Mouse (Mus musculus): ENCODE measurements around the gene Tmem179.

Gene Tmem179

DNA sequence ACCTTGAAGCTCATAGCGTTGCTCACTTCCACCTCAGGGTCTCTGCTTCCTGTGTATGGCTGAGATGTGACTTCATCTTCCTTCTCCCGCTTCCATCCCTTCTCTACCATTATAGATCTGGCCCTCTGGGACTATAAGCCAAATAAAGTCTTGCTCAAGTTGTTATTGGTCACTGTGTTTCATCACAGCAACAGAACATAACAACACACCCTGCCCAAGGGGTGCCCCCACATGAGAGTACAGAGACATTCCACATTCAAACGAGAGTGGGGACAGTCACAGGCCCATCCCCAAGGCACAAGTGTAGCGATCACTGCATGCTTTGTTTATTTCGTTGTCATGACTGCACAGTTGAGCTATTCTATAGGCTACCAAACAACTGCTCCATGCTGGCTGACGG is 20.7 kb upstream of the Tmem179 start:
- DNase-seq = no peak

DNA sequence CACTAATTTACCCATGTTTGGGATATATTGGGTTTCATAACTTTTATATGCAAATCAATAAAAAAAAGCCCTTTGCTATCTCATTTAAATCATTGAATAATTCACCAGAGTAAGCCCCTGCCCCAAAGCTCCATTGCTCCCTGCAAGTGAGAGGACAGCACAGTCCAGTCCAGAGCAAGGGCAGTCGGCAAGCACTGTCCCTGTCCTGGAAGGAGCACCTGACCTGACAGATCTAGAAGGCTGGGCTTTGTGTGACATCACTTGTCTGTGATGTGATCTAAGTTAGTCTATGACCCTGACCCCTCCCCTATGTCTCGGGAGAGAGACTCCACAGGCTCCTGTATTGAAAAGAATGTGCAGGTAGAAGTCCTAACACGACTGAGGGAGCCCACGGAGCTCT is 17.2 kb upstream of the Tmem179 start:
- DNase-seq = no peak

DNA sequence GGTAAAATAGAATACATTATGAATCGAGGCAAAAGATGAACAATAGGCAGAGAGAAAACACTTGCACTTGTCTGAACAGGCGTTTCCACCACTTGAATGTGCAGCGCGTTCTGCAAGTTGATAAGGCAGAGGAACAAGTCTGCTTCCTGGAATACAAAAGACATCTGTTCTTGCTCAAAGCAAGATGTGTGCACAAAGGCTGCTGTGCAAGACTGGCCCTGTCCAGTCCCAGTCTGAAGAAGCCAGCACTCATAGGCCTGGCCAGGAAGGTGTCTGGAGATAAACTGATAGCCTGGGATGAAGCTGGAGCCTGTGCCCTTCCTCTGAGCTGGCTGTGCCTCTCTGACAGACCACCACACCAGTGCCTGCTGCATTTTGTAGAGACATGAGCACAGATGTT is 1.6 kb upstream of the Tmem179 start:
- DNase-seq = no peak

DNA sequence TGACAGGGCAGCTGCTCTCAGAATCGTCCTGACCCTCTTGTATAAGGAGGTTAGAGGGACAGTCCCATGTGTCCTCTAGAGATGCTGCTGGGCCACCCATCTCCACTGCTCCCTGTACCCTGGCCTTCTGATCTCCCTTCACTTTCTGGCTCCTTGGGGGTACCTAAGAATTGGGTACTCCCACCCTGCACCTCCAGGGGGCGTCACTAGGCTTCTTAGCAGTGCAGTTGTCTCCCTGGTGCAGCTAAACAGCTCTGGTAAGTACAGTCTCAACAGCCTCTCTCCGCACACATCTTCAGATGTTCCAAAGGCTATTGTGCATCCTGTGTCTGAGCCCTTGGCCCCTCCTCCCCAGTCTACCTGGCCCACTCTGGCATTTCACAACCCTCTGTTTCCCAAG is 1.6 kb downstream of the Tmem179 start:
- no peak for DNase-seq

DNA sequence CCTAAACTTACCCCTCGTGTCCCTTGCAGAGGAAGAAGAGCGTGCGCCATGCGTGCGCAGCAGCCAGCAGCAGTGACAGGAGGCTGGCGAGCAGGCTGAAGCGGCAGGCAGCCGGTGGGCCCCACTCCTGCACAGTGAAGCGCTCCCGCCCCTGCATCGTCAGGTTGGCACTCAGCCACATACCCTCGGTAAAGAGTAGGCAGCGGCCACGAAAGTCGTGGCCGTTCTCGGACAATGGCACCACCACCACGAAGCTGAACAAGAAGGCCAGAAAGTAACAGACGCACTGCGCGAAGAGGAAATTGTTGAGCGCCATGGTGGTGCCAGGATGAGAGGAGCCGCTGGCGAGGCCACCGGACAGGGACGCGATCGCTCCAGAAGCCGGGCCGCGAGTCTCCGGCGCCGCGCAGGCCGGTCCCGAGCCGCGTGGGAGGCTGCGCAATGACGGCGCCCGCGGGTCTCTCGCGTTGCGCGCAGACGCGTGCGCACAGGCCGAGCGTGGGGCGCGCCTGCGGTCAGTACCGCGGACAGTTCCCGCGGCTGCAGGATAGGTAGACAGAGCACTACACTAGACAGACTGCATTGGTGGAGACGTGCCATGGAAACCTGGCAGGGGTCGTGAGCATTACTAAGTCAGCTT is 5.7 kb downstream of the Tmem179 start:
- DNase-seq = peak; percentile 43

DNA sequence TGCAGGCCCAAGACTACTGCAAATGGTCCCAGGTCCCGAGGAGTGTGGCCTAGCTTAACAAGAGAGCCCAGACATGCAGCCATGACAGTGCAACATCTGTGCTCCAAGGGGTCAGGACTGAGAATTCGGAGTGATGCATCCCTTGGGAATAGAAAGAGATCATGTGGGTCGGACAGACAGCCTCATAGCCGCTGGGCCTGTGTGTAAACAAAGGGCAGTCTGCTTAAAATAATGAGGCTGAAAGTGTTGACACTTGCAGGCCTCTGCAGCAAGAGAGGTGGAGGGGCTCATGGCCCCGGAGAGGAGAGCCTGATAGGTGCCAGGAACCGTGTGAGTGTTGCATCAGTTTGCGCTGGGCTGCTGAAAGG is 6.2 kb downstream of the Tmem179 start:
- DNase-seq = no peak

DNA sequence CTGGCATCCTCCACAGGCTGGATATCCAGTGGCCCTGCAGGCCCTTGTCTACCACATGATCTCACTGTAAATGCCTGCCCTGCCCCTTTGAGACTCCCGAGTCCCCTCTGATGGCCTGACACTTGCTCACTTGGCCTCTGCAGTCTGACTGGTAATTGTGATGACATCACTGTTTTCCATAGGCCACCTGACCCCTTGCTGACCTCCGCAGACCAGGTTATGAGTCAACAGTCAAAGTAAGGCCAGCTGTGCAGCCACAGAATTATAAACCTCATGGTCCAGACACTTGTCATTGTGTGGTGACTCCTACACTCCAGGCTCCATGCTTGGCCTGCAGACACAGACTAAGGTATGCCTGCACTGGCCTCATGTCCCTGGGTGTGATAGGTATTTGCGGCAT is 8.6 kb downstream of the Tmem179 start:
- DNase-seq = no peak

DNA sequence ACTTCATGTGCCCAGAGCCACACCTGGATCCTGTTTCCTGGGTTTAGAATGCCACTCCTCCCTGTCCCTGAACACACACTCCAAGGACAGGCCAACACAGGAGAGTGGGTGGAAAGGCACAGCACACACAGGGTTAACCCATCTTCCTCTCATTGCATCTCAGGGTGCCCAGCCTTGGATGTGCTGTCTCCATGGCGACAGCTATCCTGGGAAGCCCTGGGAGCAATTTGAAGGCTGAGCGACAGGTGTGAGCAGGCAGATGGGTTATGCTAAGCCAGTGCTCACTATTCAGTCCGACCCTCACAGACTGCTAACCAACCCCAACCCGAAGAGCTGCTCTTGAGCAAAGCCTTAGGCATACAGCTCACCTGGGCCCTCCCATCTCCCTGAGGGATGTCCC is 9.3 kb downstream of the Tmem179 start:
- no peak for DNase-seq

DNA sequence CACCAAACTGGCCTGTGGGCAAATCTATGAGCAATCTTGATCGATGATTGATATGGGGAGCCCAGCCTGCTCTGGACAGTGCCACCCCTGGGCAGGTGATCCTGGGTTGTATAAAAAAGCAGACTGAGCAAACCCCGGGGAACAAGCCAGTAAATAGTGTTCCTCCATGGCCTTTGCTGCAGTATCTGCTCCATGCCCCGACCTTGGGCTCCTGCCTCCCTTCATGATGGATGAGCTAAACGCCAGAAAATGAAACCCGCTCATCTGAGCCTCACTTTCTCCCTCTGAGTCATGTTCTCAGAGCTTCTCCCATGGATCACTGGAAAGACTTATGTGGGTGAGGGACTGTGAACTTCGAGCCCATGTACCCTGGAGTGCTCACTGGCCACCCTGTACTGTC is 10.3 kb downstream of the Tmem179 start:
- no peak for DNase-seq

DNA sequence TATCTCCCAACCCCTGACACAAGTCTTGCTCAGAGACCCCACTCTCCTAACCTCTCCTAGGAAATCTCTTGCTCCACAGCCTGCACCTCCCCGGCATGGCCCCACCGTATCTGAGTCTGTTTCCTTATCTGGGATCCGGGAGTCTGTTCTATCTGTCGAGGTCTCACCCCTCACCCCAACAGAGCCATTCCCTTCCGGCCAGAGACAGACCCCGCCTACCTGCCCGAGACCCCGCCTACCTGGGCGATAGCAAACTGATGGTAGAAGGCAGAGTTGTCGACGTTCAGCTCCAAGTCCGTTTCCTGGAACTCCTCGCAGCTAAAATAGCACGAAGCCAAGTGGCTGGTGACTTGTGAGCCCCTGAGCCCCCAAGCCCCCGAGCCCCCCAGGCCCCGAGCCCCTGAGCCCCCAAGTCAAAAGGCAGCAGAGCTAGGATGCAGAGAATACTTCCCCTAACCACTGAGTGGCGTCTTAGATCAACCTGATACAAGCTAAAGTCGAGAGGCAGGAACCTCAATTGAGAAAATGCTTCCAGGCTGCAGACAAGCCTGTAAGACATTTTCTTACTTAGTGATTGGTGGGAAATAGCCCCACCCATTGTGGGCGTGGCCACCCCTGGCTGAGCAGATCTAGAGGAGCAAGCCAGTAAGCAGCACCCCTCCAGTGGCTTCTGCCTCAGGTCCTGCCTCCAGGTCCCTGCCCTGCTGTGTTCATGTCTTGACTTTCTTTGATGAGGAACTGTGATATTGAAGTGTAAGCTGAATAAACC is 13.4 kb downstream of the Tmem179 start:
- no peak for DNase-seq

DNA sequence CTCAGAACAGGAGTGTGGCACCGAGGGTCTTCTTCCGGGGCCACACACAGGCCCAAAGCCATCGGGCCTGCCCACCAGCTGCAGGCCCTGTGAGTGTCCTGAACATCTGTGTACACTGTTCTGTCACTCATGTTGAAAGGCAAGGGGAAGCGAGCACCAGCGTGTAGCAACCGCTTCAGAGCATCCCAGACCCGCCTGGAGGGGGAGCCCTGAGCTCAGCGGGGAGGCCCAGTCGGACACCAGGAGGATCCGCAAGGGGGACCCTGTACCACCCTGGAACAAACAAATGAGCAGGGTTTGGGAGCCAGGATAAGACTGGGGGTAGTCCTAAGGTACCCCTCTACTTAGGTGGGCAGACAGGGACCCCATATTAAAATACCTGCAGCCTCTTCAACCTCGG is 17.9 kb downstream of the Tmem179 start:
- peak in 1 of 2 experiments; percentile 33 for DNase-seq

DNA sequence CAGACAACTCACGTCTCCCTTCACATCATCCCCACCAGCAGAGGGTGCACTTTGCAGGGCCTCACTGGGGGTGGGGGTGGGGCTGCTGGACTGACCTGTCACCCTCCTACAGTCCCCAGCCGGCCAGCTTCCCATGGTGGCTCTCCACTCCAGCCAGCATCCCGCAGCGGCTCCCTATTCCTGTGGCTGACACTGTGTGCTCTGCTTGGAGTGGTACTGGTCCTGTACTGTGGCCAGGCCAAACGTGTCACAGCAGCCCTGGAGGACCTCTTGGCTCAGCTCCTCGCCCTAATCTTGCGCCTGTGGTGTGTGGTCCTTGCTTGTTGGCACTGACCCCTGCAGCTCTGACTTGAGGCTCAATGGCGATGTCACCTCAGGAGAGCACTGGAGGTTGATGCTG is 18.8 kb downstream of the Tmem179 start:
- no peak for DNase-seq

DNA sequence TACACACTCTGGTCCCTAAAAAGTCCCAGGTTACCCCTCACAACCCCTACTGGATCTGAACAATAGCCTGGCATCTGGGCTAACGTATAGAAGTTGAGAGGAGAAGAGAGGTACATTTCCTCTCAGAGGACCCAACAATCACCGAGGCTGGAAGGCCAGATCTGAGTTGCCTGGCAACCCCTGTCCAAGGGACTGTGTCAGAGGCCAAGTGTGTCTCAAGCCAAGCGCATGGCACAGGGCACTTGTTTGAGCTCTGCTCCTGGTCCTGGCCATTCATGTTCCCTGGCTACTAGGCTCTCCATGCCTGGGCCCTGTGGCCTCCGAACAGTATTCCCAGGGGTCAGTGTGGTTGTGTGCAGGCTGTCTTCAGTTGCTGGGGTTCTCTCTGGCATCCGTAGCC is 20.4 kb downstream of the Tmem179 start:
- no peak for DNase-seq

DNA sequence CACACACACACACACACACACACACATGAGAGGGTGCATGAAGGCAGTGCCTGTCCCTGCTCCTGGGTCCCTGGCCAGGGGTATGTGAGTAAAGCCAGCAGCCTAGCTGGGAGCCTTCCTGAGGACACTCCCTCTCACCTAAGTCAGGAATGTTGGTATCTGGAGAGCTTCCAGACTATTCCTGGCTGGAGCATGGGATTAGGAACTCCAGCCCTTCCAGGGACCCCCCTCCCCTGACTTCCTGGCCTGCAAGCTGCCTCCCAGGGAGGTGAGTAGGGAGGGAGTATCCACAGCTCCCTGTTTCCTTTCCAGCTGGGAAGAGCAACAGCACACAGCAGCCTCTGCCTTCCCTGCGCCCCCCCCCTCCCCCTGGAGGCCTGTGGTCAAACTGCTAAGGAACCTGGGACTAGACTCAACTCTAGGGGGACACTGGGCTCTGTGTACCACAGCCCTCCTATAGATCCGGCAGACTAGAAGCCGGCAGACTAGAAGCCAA is 26.1 kb downstream of the Tmem179 start:
- DNase-seq = peak; percentile 63 to 82

DNA sequence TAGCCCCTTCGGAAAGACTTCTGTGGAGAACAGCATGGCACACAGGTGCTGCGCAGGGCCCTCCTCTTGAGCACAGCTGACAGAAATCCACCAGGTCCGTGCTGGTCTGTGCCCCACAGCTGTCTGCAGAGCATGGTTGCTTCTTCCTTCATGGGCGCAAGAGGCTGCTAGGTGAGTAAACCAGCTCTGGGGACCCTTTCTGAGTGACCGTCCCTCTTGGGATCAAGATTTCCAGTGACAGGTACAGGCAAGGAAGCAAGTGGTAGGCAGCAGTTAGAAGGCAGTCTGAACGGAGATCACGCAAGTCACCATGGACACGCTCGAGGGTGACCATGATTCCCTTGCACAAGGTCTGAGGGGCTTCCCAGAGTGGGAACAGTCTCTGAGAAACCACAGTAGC is 27.0 kb downstream of the Tmem179 start:
- no peak for DNase-seq

DNA sequence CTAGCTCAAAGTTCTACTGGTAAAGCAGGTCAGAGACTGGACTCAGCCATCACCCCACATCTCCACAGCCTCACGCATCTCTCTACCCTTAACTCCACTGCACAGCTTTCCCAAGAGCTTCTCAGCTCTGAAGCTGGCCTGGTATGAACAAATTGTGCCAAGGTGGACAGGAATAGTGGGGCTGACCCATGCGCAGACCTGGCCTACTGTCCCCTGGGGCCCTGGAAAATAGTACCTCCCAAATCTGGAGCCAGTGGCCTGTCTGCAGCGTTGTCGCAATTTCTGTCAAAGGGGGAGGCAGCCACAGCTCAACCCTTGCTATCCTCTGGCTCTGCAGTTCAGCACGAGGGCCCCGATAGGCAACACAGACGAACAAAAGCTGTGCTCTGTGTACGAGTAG is 27.4 kb downstream of the Tmem179 start, which contains the start of gene A530016L24Rik:
Gene A530016L24Rik, plus strand, starts transcription at position 315 of the 400 bp plus-strand sequence.
- DNase-seq = no peak

DNA sequence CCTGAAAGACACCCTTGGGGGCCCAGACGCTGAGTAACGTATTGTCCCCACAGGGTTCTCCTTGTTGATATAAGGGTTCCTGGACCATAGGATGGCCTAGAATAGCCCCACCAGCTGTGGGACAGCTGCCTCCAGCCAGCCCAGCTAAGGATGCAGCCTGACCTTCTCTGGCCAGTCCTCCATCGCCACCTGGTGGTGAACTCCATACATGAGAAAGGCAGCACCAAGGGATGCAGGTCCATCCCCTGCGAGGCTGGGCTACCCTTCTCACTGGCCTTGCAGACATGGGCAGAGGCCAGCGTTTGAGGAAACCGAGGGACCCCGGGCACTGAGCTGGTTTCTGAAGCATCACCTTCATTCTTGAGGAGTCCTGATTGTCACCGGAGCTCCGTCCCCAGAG is 42.8 kb downstream of the Tmem179 start:
- peak; percentile 82 to 88 for DNase-seq

DNA sequence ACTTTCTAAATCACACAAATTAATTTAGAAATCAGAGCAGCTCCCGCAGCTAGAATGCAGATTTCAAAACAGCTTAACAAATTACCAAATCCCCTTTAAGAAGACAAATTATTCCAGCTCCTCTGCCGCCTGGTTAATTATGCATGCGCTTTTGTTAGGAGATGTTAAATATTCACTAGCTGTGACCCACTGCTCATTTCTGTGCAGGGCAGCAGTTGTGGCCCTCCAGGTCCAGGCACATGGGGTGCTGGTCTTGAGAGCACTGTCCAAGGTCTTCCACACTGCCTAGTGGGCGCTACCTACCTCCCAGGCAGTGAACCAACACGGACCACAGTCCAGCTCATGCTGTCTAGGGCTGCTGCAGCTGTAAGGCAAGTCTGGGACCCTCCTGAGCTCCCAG is 46.3 kb downstream of the Tmem179 start:
- DNase-seq = no peak

DNA sequence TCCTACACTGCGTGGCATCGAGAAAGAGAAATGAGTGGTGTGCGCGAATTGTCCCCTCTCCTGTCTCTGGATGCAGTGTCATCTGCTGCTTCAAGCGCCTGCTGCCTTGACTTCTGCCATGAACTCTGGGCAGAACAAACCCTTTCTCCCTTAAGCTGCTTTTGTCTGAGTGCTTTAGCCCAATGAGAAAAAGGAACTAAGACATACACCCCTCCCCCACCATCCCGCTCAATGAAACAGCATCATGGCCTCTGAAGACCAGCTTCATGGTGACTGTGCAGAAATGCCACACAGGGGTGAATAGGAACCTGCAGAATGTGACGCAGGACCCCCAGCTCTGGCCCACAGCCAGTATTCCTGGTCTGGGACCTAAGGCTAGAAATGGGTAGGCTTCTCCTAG is 47.2 kb downstream of the Tmem179 start:
- DNase-seq = no peak

DNA sequence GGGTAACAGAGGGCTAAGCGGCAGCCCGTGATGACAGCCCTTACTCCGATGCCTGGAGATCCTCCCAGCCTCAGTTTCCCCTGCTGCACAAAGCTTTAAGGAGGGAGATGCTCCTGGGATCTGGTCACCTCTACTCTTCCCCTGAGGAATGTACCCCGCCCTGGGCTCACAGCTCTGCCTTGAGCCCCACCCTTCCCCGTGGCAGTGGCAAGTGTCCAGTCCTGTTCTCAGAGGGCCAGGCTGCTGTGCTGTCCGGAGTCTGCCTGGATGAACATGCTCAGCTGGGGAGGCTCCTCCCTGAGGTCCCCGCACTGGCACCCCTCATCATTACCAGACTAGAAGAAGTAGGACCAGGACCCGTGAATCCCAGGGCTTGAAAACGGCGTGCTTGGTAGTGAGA is 49.2 kb downstream of the Tmem179 start:
- DNase-seq = no peak

DNA sequence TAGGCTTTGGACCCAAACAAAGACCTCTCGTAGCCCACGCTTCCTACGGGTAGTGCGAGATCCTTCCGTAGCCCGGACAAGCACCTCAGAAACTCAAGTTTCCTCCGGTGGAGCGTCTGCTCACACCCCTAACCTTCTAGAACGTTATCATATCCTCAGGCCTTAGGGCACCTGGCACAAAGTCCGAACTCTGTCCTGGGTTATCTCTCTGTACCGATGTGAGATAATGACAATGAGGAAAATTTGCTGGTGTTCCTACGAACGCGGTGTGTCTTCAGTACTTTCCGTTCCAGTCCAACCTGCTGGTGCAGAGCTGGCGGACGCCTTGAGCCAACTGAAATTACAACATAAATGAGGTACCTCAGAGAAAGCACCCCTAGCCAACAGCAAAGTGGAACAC is 50.6 kb downstream of the Tmem179 start:
- no peak for DNase-seq

DNA sequence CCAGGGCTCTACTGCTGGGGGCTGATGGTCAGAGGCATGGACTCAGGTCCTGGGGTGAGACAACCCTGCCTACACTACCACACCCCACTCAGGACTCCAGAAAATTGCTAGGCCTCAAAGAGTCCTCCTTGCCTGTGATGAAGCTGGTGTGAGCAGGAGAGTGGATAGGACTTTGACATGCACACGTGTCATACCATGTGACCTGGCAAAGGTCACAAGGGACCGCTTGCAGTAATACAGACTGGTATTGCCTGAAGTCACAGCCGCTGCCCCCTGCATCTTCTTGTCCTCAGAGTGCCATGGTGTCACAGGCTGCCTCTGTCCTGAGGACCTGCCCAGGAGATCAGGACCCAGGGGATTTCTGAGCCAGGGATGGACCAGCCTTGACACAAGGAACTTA is 52.0 kb downstream of the Tmem179 start:
- DNase-seq = no peak

DNA sequence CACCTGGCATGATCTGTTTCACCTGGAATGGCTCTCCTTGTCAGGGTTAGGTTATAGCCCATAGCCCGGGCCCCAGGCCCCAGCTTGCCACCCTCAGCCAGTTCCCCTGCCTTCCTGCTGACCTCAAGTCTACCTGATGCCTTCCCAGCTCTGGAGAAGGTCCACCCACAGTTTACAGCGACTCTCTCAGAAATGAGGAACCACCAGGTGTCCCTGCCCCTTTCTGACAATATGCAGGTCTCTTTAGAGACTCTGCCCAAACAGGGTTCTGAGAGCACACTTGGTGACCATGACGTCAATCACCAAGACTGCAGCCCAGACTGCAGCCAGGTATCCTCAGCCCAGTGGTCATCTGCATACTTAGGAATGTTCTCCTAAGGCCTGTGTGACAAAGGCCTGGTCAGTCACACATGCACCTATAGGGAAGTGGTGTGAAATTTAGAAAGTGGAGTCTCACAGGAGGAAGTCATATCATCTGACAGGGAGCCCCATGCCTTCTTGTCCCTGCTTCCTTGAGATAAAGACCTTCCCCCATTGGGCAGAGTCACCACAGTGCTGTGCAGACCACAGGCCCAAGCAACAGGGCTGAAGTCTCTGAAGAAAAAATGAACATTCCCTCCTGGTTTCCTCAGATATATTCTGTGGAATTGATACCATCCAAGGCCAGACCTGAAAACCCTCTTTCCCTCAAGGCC is 52.6 kb downstream of the Tmem179 start:
- no peak for DNase-seq

DNA sequence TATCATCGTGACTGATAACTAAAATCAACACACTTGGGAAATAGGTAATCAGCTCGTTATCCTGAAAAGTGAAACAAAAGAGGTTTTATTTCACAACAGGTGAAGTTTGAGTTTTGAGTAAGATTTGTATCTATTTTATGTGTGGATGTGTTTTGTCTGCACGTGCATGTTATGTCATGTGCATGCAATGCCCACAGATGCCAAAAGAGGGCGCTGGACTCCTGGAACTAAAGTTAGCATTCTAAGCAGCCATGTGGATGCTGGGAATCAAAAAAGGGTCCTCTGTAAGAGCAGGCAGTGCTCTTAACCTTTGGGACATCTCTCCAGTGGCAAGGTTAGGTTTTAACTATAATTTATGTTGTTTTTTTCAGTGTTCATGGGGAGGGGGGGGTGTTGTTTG is 53.3 kb downstream of the Tmem179 start:
- no peak for DNase-seq
